Mouse (Mus musculus): ENCODE measurements at regions not wholly inside any gene's neighbourhood (a gene's known extent, or its start where the extent isn't known, plus 50 kb on each side); places are given as distances from the start of the nearest gene placed in this dataset.

- no peak for TF ChIP-seq POLR2AphosphoS2 (IDR thresholded peaks at IDR 0.05; ENCODE audit: low read depth, low read length)
- no peak for TF ChIP-seq EP300 (IDR thresholded peaks at IDR 0.05; ENCODE audit: low read length)
- TF ChIP-seq CTCF (conservative IDR thresholded peaks at IDR 0.05 in 1 of 2, IDR thresholded peaks at IDR 0.05 in 1 of 2; ENCODE audit: low read depth in 2 of 2, low read length in 2 of 2) = no peak
- TF ChIP-seq RCOR1 (conservative IDR thresholded peaks at IDR 0.05; ENCODE audit: low read depth, low read length) = no peak
- TF ChIP-seq MAFK (IDR thresholded peaks at IDR 0.05; ENCODE audit: insufficient replicate concordance, low read length) = no peak
- no peak for TF ChIP-seq CHD1 (IDR thresholded peaks at IDR 0.05; ENCODE audit: low read depth, low read length)
- TF ChIP-seq USF1 (IDR thresholded peaks at IDR 0.05; ENCODE audit: low read depth, low read length) = no peak
- no peak for TF ChIP-seq TCF12 (IDR thresholded peaks at IDR 0.05; ENCODE audit: low read depth, low read length)
- TF ChIP-seq NRF1 (IDR thresholded peaks at IDR 0.05; ENCODE audit: low read depth, low read length) = no peak
- TF ChIP-seq POLR2A (IDR thresholded peaks at IDR 0.05; ENCODE audit: low read depth, low read length) = no peak
- TF ChIP-seq ETS1 (conservative IDR thresholded peaks at IDR 0.05; ENCODE audit: low read depth, low read length) = no peak
These were observed 312.1 kb downstream of the Tex13c3 start for GRCm38 (mm10) chrX:19168983-19169382.
